Mouse (Mus musculus) testis, postnatal 14 days (tissue): ENCODE results near the gene S100a5.

ENCODE experiments used
- DNase-seq: peaks from one replicate; pipeline ENCODE4 v3.0.0; 2021; ENCODE audit warnings: low spot score

Gene S100a5

GRCm38 (mm10) chr3:90626266-90627021, 18.1 kb downstream of the S100a5 start:
- no peak for DNase-seq

GRCm38 (mm10) chr3:90627366-90627765, 19.0 kb downstream of the S100a5 start:
- DNase-seq = no peak

GRCm38 (mm10) chr3:90627807-90628206, 19.5 kb downstream of the S100a5 start:
- DNase-seq = no peak

- no peak for DNase-seq
Measured at GRCm38 (mm10) chr3:90629298-90629697, 21.0 kb downstream of the S100a5 start.

GRCm38 (mm10) chr3:90631984-90632383, 23.7 kb downstream of the S100a5 start:
- DNase-seq = no peak

- DNase-seq = no peak
Measured at GRCm38 (mm10) chr3:90638511-90639275, 30.4 kb downstream of the S100a5 start.

GRCm38 (mm10) chr3:90639511-90640154, 31.3 kb downstream of the S100a5 start:
- DNase-seq = peak; percentile 27

GRCm38 (mm10) chr3:90640981-90641380, 32.7 kb downstream of the S100a5 start:
- DNase-seq = no peak

GRCm38 (mm10) chr3:90644220-90644619, 35.9 kb downstream of the S100a5 start:
- no peak for DNase-seq

GRCm38 (mm10) chr3:90647291-90647690, 39.0 kb downstream of the S100a5 start:
- no peak for DNase-seq

GRCm38 (mm10) chr3:90648981-90649380, 40.7 kb downstream of the S100a5 start:
- no peak for DNase-seq

GRCm38 (mm10) chr3:90649832-90650231, 41.5 kb downstream of the S100a5 start:
- DNase-seq = no peak

- DNase-seq = peak; percentile 23
Measured at GRCm38 (mm10) chr3:90652878-90653508, 44.7 kb downstream of the S100a5 start.

GRCm38 (mm10) chr3:90653717-90654116, 45.4 kb downstream of the S100a5 start, which contains the start of gene S100a7a:
Gene S100a7a (plus strand): TSS chr3:90654017.
- no peak for DNase-seq

- DNase-seq = no peak
Measured at GRCm38 (mm10) chr3:90657405-90657804, 49.1 kb downstream of the S100a5 start.

- no peak for DNase-seq
Measured at GRCm38 (mm10) chr3:90659364-90660044, 51.2 kb downstream of the S100a5 start.
